Mouse (Mus musculus) fibroblast of lung, adult 2 months (primary cell): Measurements from ENCODE around the gene Babam2.
"Not testable (repeated sequence)": the region's sequence is repeated elsewhere in the genome, so short reads cannot be mapped to it uniquely, and the experiment has no call there.

ENCODE experiments used
- DNase-seq: peaks from one replicate; pipeline ENCODE4 v3.0.0-alpha.2; 2011; ENCODE audit warnings: low read depth

The Babam2 gene

GRCm38 (mm10) chr5:31831587-31831986 lies 134.1 kb downstream of the Babam2 start:
- no peak for DNase-seq

- no peak for DNase-seq
These were observed 138.2 kb downstream of the Babam2 start for GRCm38 (mm10) chr5:31835691-31836090.

GRCm38 (mm10) chr5:31839973-31840372 lies 142.5 kb downstream of the Babam2 start:
- DNase-seq, result no peak

- DNase-seq, result no peak
These were observed 142.9 kb downstream of the Babam2 start for GRCm38 (mm10) chr5:31840406-31840805.

GRCm38 (mm10) chr5:31844856-31845255 lies 147.4 kb downstream of the Babam2 start:
- no peak for DNase-seq

- no peak for DNase-seq
These were observed 149.5 kb downstream of the Babam2 start for GRCm38 (mm10) chr5:31846971-31847370.

GRCm38 (mm10) chr5:31848995-31849394 lies 151.5 kb downstream of the Babam2 start:
- no peak for DNase-seq

GRCm38 (mm10) chr5:31852786-31853185 lies 155.3 kb downstream of the Babam2 start:
- no peak for DNase-seq

GRCm38 (mm10) chr5:31853831-31854230 lies 156.3 kb downstream of the Babam2 start:
- DNase-seq, result no peak

GRCm38 (mm10) chr5:31858877-31859276 lies 161.4 kb downstream of the Babam2 start:
- not testable (repeated sequence) for DNase-seq

- DNase-seq, result no peak
These were observed 162.9 kb downstream of the Babam2 start for GRCm38 (mm10) chr5:31860426-31860825.

GRCm38 (mm10) chr5:31860831-31861624 lies 163.5 kb downstream of the Babam2 start:
- no peak for DNase-seq

GRCm38 (mm10) chr5:31862753-31863468 lies 165.4 kb downstream of the Babam2 start:
- no peak for DNase-seq

- DNase-seq, result no peak
These were observed 166.6 kb downstream of the Babam2 start for GRCm38 (mm10) chr5:31864095-31864494.

- DNase-seq, result no peak
These were observed 168.6 kb downstream of the Babam2 start for GRCm38 (mm10) chr5:31866071-31866470.

- DNase-seq, result no peak
These were observed 173.5 kb downstream of the Babam2 start for GRCm38 (mm10) chr5:31870856-31871520.

- DNase-seq, result no peak
These were observed 175.8 kb downstream of the Babam2 start for GRCm38 (mm10) chr5:31873328-31873727.

- no peak for DNase-seq
These were observed 177.1 kb downstream of the Babam2 start for GRCm38 (mm10) chr5:31874543-31874942.

GRCm38 (mm10) chr5:31875443-31875842 lies 178.0 kb downstream of the Babam2 start:
- no peak for DNase-seq

GRCm38 (mm10) chr5:31876216-31876974 lies 178.9 kb downstream of the Babam2 start:
- peak; percentile 80 for DNase-seq

- no peak for DNase-seq
These were observed 183.0 kb downstream of the Babam2 start for GRCm38 (mm10) chr5:31880457-31880856.

- no peak for DNase-seq
These were observed 184.8 kb downstream of the Babam2 start for GRCm38 (mm10) chr5:31882297-31882696.
